Mouse (Mus musculus): ENCODE measurements around the gene Ssxb1. TPM values are rescaled to one million over a fixed set of nuclear protein-coding genes. Genes with fewer than 3 reads are reported as not detected.
"Not testable (repeated sequence)": the region's sequence is repeated elsewhere in the genome, so short reads cannot be mapped to it uniquely, and the experiment has no call there.

The Ssxb1 gene
- polyA plus RNA-seq (2015; fragmentation: Nextera tagmentation; extraction: Ambion mirVana): not detected in 2 replicates

DNA sequence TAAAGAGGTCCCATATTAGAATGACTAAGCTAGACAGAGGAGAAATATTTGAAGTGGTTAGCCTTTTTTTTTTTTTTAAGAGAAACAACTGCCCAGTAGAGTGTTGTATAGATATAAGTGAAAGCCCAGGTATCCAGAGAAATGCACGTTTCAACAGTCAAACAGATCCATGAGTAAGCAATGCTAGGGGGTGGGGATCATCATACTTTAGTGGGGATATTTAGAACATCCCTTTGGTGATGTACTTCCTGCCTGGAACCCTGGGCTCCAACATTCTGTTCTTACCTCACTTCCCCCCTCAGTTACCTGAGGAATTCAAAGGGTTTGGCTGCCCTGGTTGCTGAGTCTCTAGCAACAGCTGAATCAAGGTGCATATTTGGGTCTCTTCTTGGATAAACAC, at the start of gene Ssxb1:
Ssxb1 (plus strand) TSS at position 301 of the 400 bp plus-strand sequence.
- not testable (repeated sequence) for H3K4me1 ChIP-seq; H3K4me3 ChIP-seq (replicated peaks); H3K9ac ChIP-seq; H3K27me3 ChIP-seq; H3K27ac ChIP-seq (replicated peaks); H3K9me3 ChIP-seq (replicated peaks); ATAC-seq (ENCODE audit: insufficient number of reproducible peaks, low FRiP score, low TSS enrichment, low read depth); H3K4me2 ChIP-seq (replicated peaks); H3K36me3 ChIP-seq
- WGBS: 20% methylated on average over 1 of the region's 1 CpGs

DNA sequence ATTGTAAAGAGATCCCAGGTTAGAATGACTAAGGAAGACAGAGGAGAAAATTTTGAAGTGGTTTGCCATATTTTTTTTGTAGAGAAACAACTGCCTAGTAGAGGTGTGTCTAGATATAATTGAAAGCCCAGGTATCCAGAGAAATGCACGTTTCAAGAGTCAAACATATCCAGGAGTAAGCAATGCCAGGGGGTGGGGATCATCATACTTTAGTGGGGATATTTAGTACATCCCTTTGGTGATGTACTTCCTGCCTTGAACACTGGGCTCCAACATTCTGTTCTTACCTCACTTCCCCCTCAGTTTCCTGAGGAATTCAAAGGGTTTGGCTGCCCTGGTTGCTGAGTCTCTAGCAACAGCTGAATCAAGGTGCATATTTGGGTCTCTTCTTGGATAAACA, 46.4 kb upstream of the Ssxb1 start, which contains the start of gene Ssxb9:
Ssxb9 (plus strand) TSS at position 301 of the 400 bp plus-strand sequence.
- not testable (repeated sequence) for ATAC-seq (ENCODE audit: insufficient number of reproducible peaks, low FRiP score, low TSS enrichment, low read depth); H3K4me2 ChIP-seq (replicated peaks)
- WGBS: 19% methylated on average over 1 of the region's 1 CpGs

DNA sequence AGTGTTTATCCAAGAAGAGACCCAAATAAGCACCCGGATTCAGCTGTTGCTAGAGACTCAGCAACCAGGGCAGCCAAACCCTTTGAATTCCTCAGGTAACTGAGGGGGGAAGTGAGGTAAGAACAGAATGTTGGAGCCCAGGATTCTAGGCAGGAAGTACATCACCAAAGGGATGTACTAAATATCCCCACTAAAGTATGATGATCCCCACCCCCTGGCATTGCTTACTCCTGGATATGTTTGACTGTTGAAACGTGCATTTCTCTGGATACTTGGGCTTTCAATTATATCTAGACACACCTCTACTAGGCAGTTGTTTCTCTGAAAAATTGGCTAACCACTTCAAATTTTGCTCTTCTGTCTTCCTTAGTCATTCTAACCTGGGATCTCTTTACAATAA, 48.5 kb downstream of the Ssxb1 start, which contains the start of gene Ssxb2:
Ssxb2 (minus strand) TSS at position 101 of the 400 bp plus-strand sequence.
- not testable (repeated sequence) for H3K27me3 ChIP-seq; H3K4me3 ChIP-seq (replicated peaks); H3K9ac ChIP-seq; H3K27ac ChIP-seq (replicated peaks); H3K36me3 ChIP-seq; ATAC-seq (ENCODE audit: insufficient number of reproducible peaks, low FRiP score, low TSS enrichment, low read depth); H3K4me2 ChIP-seq (replicated peaks); H3K4me1 ChIP-seq; H3K9me3 ChIP-seq (replicated peaks)
- 64% methylated on average over 2 of the region's 2 CpGs for WGBS

More for the DNA sequence above, 46.4 kb upstream of the Ssxb1 start, which contains the start of gene Ssxb9:
- not testable (repeated sequence) for H3K4me1 ChIP-seq; H3K27ac ChIP-seq (replicated peaks); H3K9ac ChIP-seq; H3K36me3 ChIP-seq; H3K27me3 ChIP-seq; H3K4me3 ChIP-seq (replicated peaks); H3K9me3 ChIP-seq (replicated peaks)

Other genes with a start within 250 kb of the Ssxb1 start
- 13.3 and 17.0 TPM in 2 replicates for gene Tbc1d25, start 237.1 kb upstream of the Ssxb1 start, polyA plus RNA-seq (2015; fragmentation: Nextera tagmentation; extraction: Ambion mirVana)
- gene Ebp, start 219.8 kb upstream of the Ssxb1 start, polyA plus RNA-seq (2015; fragmentation: Nextera tagmentation; extraction: Ambion mirVana): 48.0 and 48.6 TPM in 2 replicates
- gene Porcn, start 206.8 kb upstream of the Ssxb1 start, polyA plus RNA-seq (2015; fragmentation: Nextera tagmentation; extraction: Ambion mirVana): 10.5 and 11.7 TPM in 2 replicates
- gene Ftsj1, start 160.9 kb upstream of the Ssxb1 start, polyA plus RNA-seq (2015; fragmentation: Nextera tagmentation; extraction: Ambion mirVana): 38.3 and 40.6 TPM in 2 replicates
- gene Slc38a5, start 142.2 kb upstream of the Ssxb1 start, polyA plus RNA-seq (2015; fragmentation: Nextera tagmentation; extraction: Ambion mirVana): 0.18 and 0.64 TPM in 2 replicates
- gene Ssxb10, start 85.9 kb upstream of the Ssxb1 start, polyA plus RNA-seq (2015; fragmentation: Nextera tagmentation; extraction: Ambion mirVana): not detected in 2 replicates
- gene Ssxb9, start 46.3 kb upstream of the Ssxb1 start, polyA plus RNA-seq (2015; fragmentation: Nextera tagmentation; extraction: Ambion mirVana): not detected in 2 replicates
- not detected in 2 replicates for gene Ssxb2, start 48.4 kb downstream of the Ssxb1 start, polyA plus RNA-seq (2015; fragmentation: Nextera tagmentation; extraction: Ambion mirVana)
- gene Gm14459, start 111.6 kb downstream of the Ssxb1 start, polyA plus RNA-seq (2015; fragmentation: Nextera tagmentation; extraction: Ambion mirVana): not detected in 2 replicates
- not detected in 2 replicates for gene Ssxb6, start 134.9 kb downstream of the Ssxb1 start, polyA plus RNA-seq (2015; fragmentation: Nextera tagmentation; extraction: Ambion mirVana)
- not detected in 2 replicates for gene Ssxb3, start 178.5 kb downstream of the Ssxb1 start, polyA plus RNA-seq (2015; fragmentation: Nextera tagmentation; extraction: Ambion mirVana)